Mouse (Mus musculus) G1E (cell line): ENCODE results near the gene Rps6kc1.

Experiments
- CTCF ChIP-seq: IDR thresholded peaks from 2 replicates; pipeline ENCODE4 v1.5.1; 2012; ENCODE audit warnings: low read depth, low read length, inconsistent platforms, mixed read lengths
- GATA1 ChIP-seq: IDR thresholded peaks from 2 replicates; pipeline ENCODE4 v1.6.1; 2012; ENCODE audit warnings: borderline replicate concordance, low read length, inconsistent platforms, mixed read lengths
- POLR2AphosphoS5 ChIP-seq: IDR thresholded peaks from 2 replicates; pipeline ENCODE4 v1.6.1; 2012; ENCODE audit warnings: low read depth, low read length, inconsistent platforms; ENCODE audit not compliant: insufficient replicate concordance
- TAL1 ChIP-seq: conservative IDR thresholded peaks from 2 replicates; pipeline ENCODE4 v1.6.1; 2012; ENCODE audit warnings: low read depth, low read length, inconsistent platforms, mixed read lengths

DNA sequence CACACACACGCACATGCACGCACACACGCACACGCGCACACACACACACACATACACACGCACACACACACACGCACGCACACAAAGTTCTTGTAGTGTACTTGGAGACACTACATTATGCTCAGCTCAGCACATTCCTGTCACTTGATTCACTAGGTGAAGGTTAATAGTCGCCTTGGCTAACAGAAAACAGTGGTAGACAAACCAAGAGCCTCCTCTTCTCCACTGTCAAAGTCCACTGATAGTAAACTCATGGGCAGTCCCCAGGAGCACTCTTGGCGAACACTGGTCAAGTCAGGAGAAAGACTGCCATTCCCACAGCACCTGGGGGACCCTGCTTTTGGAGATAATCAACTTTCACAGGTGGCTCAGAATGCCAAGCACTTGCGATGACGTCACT lies 40.5 kb downstream of the Rps6kc1 start:
- no peak for TF ChIP-seq CTCF
- no peak for TF ChIP-seq GATA1
- TF ChIP-seq TAL1: no peak
- TF ChIP-seq POLR2AphosphoS5: no peak
